Mouse (Mus musculus) intestine, embryonic 16.5 days (tissue): Measurements from ENCODE around the gene Slc25a29. TPM values are rescaled to one million over a fixed set of nuclear protein-coding genes. Genes with fewer than 3 reads are reported as not detected.
A peak's percentile ranks its signal among the peaks of the same experiment; 100 is the strongest.

Source experiments
- ATAC-seq: fragments of 200-750 bp; cut with Nextera tagmentation; 2 replicates; pipeline ENCODE4 v1.8.0; 2017; ENCODE audit warnings: moderate TSS enrichment, moderate library complexity
- H3K27ac ChIP-seq: fragments of 300-500 bp; sonication (generic); 2 replicates; pipeline ENCODE4 v1.5.1; 2014; ENCODE audit warnings: mild to moderate bottlenecking, low read length
- H3K27me3 ChIP-seq: fragments of 300-500 bp; sonication (generic); replicated peaks from 2 replicates; pipeline ENCODE4 v1.6.1; 2014; ENCODE audit warnings: low read length, control low read depth, mixed read lengths; ENCODE audit not compliant: control insufficient read depth, insufficient read depth
- H3K36me3 ChIP-seq: fragments of 300-500 bp; sonication (generic); 2 replicates; pipeline ENCODE4 v1.6.1; 2014; ENCODE audit warnings: low read length, control low read depth; ENCODE audit not compliant: control insufficient read depth, insufficient read depth
- H3K4me1 ChIP-seq: fragments of 300-500 bp; sonication (generic); 2 replicates; pipeline ENCODE4 v1.6.1; 2014; ENCODE audit warnings: low read length, control low read depth, mixed read lengths; ENCODE audit not compliant: control insufficient read depth, insufficient read depth
- H3K4me2 ChIP-seq: fragments of 300-500 bp; sonication (generic); 2 replicates; pipeline ENCODE4 v1.6.1; 2014; ENCODE audit warnings: low read depth, low read length, control low read depth
- H3K4me3 ChIP-seq: fragments of 300-500 bp; sonication (generic); 2 replicates; pipeline ENCODE4 v1.5.1; 2014; ENCODE audit warnings: mild to moderate bottlenecking, low read length
- H3K9ac ChIP-seq: fragments of 300-500 bp; sonication (generic); 2 replicates; pipeline ENCODE4 v1.6.1; 2014; ENCODE audit warnings: low read depth, low read length
- H3K9me3 ChIP-seq: fragments of 300-500 bp; sonication (generic); 2 replicates; pipeline ENCODE4 v1.6.1; 2016; ENCODE audit warnings: low read length, control low read depth; ENCODE audit not compliant: control insufficient read depth
- WGBS: fragments of 180-500 bp; shearing (Covaris S2); extraction: QIAGEN DNeasy Blood & Tissue Kit; methylation state at CpG from one replicate; pipeline ENCODE4 v1.1.7; 2014; 5-methylcytosine and 5-hydroxymethylcytosine counted together
- polyA plus RNA-seq: library from polyadenylated mRNA; unstranded; fragments of >200 nt; fragmentation: Nextera tagmentation; extraction: Ambion mirVana; gene quantifications from 2 replicates; pipeline ENCODE4 v1.2.1, GENCODE M21; 2015

Gene Slc25a29
- polyA plus RNA-seq, 1 experiment from 2014 or later, result 5.8 TPM

GRCm38 (mm10) chr12:108842663-108843062, 7.0 kb upstream of the Slc25a29 start:
- WGBS, result 84% methylated on average over 7 of the region's 7 CpGs
- no peak for ATAC-seq
- no peak overlapping the region for H3K27ac ChIP-seq

GRCm38 (mm10) chr12:108841181-108841580, 5.5 kb upstream of the Slc25a29 start:
- H3K4me2 ChIP-seq, result no peak overlapping the region
- ATAC-seq, result no peak
- H3K27me3 ChIP-seq, result no peaks in the 10 kb centered on the region
- H3K9me3 ChIP-seq, result no peaks in the 10 kb centered on the region
- WGBS, result 86% methylated on average over 6 of the region's 6 CpGs
- H3K9ac ChIP-seq, result no peak overlapping the region
- H3K4me1 ChIP-seq, result peaks cover 18% of the 10 kb centered on the region
- H3K36me3 ChIP-seq, result peaks cover 14% of the 10 kb centered on the region
- H3K27ac ChIP-seq, result no peak overlapping the region
- H3K4me3 ChIP-seq, result no peak overlapping the region

More at GRCm38 (mm10) chr12:108842663-108843062, 7.0 kb upstream of the Slc25a29 start:
- Histone ChIP-seq H3K4me1 (peaks cover 7% of the 10 kb centered on the region), H3K9ac (no peak overlapping the region), H3K4me2 (no peak overlapping the region), H3K4me3 (no peak overlapping the region), H3K27me3 (no peaks in the 10 kb centered on the region), H3K9me3 (no peaks in the 10 kb centered on the region), H3K36me3 (peaks cover 14% of the 10 kb centered on the region)

- Histone ChIP-seq H3K36me3 (no peaks in the 10 kb centered on the region), H3K4me3 (peak overlapping the region; percentile 68), H3K4me2 (peak overlapping the region; percentile 94), H3K27me3 (no peaks in the 10 kb centered on the region), H3K9ac (peak overlapping the region; percentile 79), H3K27ac (peak overlapping the region; percentile 81), H3K4me1 (peaks cover 30% of the 10 kb centered on the region), H3K9me3 (no peaks in the 10 kb centered on the region)
- no peak for ATAC-seq
- WGBS, result 34% methylated on average over 7 of the region's 7 CpGs
Measured at GRCm38 (mm10) chr12:108836722-108837121, 1.0 kb upstream of the Slc25a29 start.

- Histone ChIP-seq H3K27ac (no peak overlapping the region; the same call in 1 of the 2 replicates), H3K9me3 (no peaks in the 10 kb centered on the region), H3K27me3 (no peaks in the 10 kb centered on the region), H3K4me3 (peak overlapping the region; percentile 68), H3K4me1 (peaks cover 31% of the 10 kb centered on the region), H3K36me3 (no peaks in the 10 kb centered on the region), H3K4me2 (peak overlapping the region; percentile 94), H3K9ac (peak overlapping the region; percentile 79)
- ATAC-seq, result peak; percentile 21
- 2% methylated on average over 51 of the region's 51 CpGs for WGBS
Measured at GRCm38 (mm10) chr12:108835208-108835839, 359 bp downstream of the Slc25a29 start.

- no peaks in the 10 kb centered on the region for H3K36me3 ChIP-seq
- no peak overlapping the region for H3K27ac ChIP-seq
- no peak for ATAC-seq
- peak overlapping the region; percentile 79 for H3K9ac ChIP-seq
- H3K4me1 ChIP-seq, result peaks cover 31% of the 10 kb centered on the region
- H3K27me3 ChIP-seq, result no peaks in the 10 kb centered on the region
- no peaks in the 10 kb centered on the region for H3K9me3 ChIP-seq
- WGBS, result 34% methylated on average over 5 of the region's 5 CpGs
- H3K4me2 ChIP-seq, result peak overlapping the region; percentile 94
- peak overlapping the region; percentile 68 for H3K4me3 ChIP-seq
Measured at GRCm38 (mm10) chr12:108834786-108835185, 897 bp downstream of the Slc25a29 start.

- no peak overlapping the region for H3K4me2 ChIP-seq
Measured at GRCm38 (mm10) chr12:108834337-108834736, 1.3 kb downstream of the Slc25a29 start.

GRCm38 (mm10) chr12:108833408-108833807, 2.3 kb downstream of the Slc25a29 start:
- WGBS, result 85% methylated on average over 3 of the region's 3 CpGs
- Histone ChIP-seq H3K4me2 (no peak overlapping the region), H3K36me3 (no peaks in the 10 kb centered on the region), H3K27ac (no peak overlapping the region), H3K4me1 (peaks cover 31% of the 10 kb centered on the region), H3K4me3 (no peak overlapping the region), H3K27me3 (no peaks in the 10 kb centered on the region), H3K9me3 (no peaks in the 10 kb centered on the region), H3K9ac (no peak overlapping the region)
- ATAC-seq, result no peak

More at GRCm38 (mm10) chr12:108834337-108834736, 1.3 kb downstream of the Slc25a29 start:
- no peak overlapping the region for H3K27ac ChIP-seq
- H3K4me3 ChIP-seq, result no peak overlapping the region
- WGBS, result 87% methylated on average over 3 of the region's 3 CpGs
- H3K9ac ChIP-seq, result no peak overlapping the region
- H3K9me3 ChIP-seq, result no peaks in the 10 kb centered on the region
- peaks cover 31% of the 10 kb centered on the region for H3K4me1 ChIP-seq
- H3K36me3 ChIP-seq, result no peaks in the 10 kb centered on the region
- no peaks in the 10 kb centered on the region for H3K27me3 ChIP-seq
- ATAC-seq, result no peak

GRCm38 (mm10) chr12:108832851-108833250, 2.8 kb downstream of the Slc25a29 start:
- H3K4me2 ChIP-seq, result no peak overlapping the region
- peaks cover 26% of the 10 kb centered on the region for H3K4me1 ChIP-seq
- 92% methylated on average over 8 of the region's 8 CpGs for WGBS
- H3K4me3 ChIP-seq, result no peak overlapping the region
- H3K9ac ChIP-seq, result no peak overlapping the region
- no peak for ATAC-seq
- no peaks in the 10 kb centered on the region for H3K9me3 ChIP-seq
- no peak overlapping the region for H3K27ac ChIP-seq
- no peaks in the 10 kb centered on the region for H3K36me3 ChIP-seq
- no peaks in the 10 kb centered on the region for H3K27me3 ChIP-seq

GRCm38 (mm10) chr12:108831966-108832643, 3.6 kb downstream of the Slc25a29 start:
- H3K27me3 ChIP-seq, result no peaks in the 10 kb centered on the region
- H3K27ac ChIP-seq, result no peak overlapping the region
- no peak overlapping the region for H3K4me2 ChIP-seq
- ATAC-seq, result no peak
- no peaks in the 10 kb centered on the region for H3K9me3 ChIP-seq
- 54% methylated on average over 9 of the region's 9 CpGs for WGBS
- no peaks in the 10 kb centered on the region for H3K36me3 ChIP-seq
- peaks cover 18% of the 10 kb centered on the region for H3K4me1 ChIP-seq
- no peak overlapping the region for H3K4me3 ChIP-seq
- no peak overlapping the region for H3K9ac ChIP-seq
